Mouse (Mus musculus) liver (tissue): ENCODE measurements around the gene Dock7.

ENCODE experiments used
- DNase-seq: peaks from one replicate; pipeline ENCODE4 v3.0.0-alpha.2; 2020; ENCODE audit warnings: mixed read lengths

Gene Dock7

GRCm38 (mm10) chr4:98887148-98887547 lies 233.6 kb downstream of the Dock7 start:
- DNase-seq: peak; percentile 13
